Mouse (Mus musculus) neutrophil, adult 59 days (primary cell): Measurements from ENCODE around the gene Fam160b1. TPM values are rescaled to one million over a fixed set of nuclear protein-coding genes. Genes with fewer than 3 reads are reported as not detected.

Source experiments
- total RNA-seq, 2 experiments: library from RNA; stranded (reverse); gene quantifications; 1 replicate in 1 of 2; 2 replicates in 1 of 2; pipeline ENCODE4 v1.2.4; 2023

Gene Fam160b1
- total RNA-seq, result 10 to 100 TPM; 43.9 to 47.4 TPM

DNA sequence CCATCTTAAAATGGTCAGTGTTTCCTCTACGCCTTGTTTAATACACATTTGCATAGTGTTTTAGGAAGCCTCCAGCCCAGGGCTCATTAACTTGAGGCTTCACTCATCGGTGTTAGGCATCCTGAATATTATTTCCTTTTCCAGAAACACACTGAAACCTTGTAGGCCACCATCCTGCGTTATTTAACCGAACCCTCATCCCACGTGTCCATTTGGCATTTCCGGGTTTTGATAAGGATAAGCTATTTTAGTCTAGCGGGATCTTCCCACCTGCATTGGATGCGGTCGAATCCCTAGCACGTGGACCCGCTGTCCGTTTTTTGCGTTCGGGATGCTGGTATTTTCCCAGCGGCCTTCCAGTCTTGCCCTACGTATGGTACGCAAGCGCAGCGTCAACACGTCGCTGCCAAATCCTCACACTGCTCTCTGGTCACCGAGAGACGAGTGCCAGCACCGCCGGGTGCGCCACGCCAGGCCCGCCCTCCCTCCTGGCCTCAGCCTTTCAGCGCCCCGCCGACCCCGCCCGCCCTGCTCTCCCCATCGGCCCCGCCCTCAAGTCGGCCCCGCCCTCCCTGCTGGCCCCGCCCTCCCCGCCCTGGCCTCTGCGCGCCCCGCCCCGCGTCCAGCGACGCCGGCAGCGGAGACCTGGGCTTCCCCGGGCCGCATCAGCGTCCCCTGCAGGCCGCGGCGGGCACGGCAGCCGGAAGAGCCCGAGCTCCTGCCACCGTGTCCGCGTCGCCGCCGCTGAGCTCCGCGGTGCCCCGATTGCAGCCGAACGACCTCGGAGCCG is at the start of gene Fam160b1:
TSS of gene Fam160b1 (plus strand) at position 340 of the 790 bp plus-strand sequence.

GRCm38 (mm10) chr19:57314346-57315012 is 46.0 kb upstream of the Fam160b1 start, which contains the start of gene Ablim1:
TSS of gene Ablim1 (minus strand) at chr19:57314919.

Other genes starting within 250 kb of the Fam160b1 start
- 1 to 10 TPM; 2.1 to 4.7 TPM for gene Ablim1, start 45.8 kb upstream of the Fam160b1 start, total RNA-seq
- gene Trub1, start 92.2 kb downstream of the Fam160b1 start, total RNA-seq, result 1 to 10 TPM; 1.5 to 1.6 TPM